Mouse (Mus musculus): ENCODE measurements around the gene Tmem117.

Tmem117 gene

DNA sequence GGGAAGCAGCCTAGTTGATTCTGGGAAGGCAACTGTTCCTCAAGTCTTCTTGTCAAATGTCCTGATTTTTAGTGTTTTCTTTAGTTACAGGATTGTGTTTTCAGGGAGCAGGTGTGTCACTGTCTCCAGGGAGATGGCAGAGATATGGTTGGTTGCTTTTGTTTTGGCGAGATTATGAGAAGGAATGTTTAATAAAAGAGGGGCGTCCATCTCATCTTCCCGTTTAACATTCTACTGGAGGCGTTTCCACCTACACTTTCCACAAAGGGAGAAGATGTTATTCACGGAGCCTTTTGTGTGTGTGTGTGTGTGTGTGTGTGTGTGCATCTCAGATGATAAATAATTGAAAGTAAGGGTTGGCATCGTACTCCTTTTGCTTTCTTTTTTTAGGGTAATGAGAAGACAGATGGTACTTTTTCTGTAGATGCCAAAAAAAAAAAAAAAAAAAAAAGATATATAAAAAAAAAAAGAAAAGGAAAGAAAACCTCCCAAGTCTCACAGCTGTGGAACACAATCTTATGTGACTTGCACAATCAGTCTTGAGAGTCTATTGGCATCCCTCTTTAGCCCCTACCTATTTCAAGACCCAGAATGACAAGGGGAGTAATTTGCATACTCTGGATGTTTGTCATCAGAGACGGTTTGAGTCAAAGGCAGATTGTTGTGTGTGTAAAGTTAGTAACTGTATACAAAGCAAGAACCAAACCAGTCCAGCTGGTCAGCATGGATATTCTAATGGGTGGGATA, 142.0 kb downstream of the Tmem117 start:
- no peak for DNase-seq (ENCODE audit: extremely low spot score)

DNA sequence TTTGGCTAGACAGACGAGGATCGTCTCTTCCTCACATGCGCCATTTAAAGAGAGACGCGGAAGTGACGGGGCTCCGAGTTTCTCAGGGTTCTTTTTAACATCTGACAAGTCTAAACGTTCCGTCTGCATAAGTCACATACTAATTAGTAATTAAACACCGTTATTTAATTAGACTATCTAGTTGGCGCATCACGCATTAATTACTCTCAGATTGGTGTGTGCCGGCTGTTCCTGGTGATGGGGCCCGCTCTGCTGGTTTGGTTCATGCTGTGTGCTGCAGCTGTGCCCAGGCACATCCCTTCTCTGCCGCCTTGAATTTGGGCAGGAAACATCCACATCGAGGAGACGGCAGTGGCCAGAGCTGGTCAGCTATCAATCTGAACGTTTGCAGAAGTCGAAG, 142.7 kb downstream of the Tmem117 start:
- DNase-seq (ENCODE audit: extremely low spot score): no peak

GRCm38 (mm10) chr15:94776119-94777069, 147.4 kb downstream of the Tmem117 start:
- peak; percentile 27 for DNase-seq (ENCODE audit: extremely low spot score)

- DNase-seq (ENCODE audit: extremely low spot score): no peak
Measured at GRCm38 (mm10) chr15:94781556-94781955, 152.5 kb downstream of the Tmem117 start.

- DNase-seq (ENCODE audit: extremely low spot score): no peak
Measured at GRCm38 (mm10) chr15:94793455-94793854, 164.4 kb downstream of the Tmem117 start.

- DNase-seq (ENCODE audit: extremely low spot score): no peak
Measured at GRCm38 (mm10) chr15:94795484-94795883, 166.5 kb downstream of the Tmem117 start.

- no peak for DNase-seq (ENCODE audit: extremely low spot score)
Measured at GRCm38 (mm10) chr15:94798236-94798635, 169.2 kb downstream of the Tmem117 start.

GRCm38 (mm10) chr15:94801462-94801861, 172.4 kb downstream of the Tmem117 start:
- DNase-seq (ENCODE audit: extremely low spot score): no peak

DNA sequence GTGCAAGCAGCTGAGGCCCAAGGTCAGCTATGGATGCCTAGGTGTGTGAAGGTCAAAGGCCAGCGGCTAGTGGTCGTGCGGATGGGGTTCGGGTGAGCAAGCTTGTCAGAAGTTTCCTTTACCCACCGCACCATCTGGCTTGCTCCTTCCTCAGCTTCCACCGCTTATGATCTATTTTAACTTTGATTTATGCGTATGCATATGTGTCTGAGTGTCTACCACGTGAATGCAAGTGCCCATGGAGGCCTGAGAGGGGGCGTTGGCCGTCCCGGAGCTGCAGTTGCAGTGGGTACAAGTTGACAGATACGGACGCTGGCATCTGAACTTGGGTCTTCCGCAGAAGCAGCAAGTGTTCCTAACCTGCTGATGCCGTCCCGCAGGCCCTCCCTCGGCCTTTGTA, 173.8 kb downstream of the Tmem117 start:
- DNase-seq (ENCODE audit: extremely low spot score): no peak

DNA sequence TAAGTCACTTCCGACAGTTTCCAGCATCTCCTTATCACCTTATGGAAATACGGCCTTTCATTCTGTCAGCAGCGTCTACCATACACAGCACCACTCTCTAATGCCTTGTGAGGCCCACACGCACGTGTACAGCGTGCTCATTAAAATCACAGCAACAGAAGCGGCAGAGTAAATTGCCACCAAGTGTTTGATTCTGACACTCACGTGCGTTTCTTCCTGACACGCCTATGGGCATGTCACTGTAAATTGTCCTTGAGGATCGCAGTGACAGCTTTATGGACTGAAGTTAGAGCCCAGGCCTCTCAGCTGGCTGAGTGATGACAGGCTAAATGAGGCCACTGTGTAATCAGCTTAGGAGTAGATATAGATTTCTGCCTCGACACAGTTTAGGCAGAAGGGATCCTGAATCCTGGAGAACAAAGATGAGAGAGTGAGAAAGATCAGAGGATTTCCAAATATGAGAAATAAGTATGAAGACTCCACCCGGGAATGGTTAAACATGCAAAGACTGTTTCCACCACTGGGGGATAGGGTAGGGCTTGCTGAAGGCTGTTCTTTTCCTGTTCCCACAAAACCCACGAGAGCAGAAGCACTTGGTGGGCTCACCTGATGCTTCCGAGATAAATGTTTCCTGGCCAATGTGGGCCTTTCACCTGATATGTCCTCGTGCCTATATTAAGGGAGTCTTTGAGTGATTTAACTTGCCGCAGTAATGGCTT, 174.8 kb downstream of the Tmem117 start:
- no peak for DNase-seq (ENCODE audit: extremely low spot score)

- DNase-seq (ENCODE audit: extremely low spot score): no peak
Measured at GRCm38 (mm10) chr15:94806005-94806404, 177.0 kb downstream of the Tmem117 start.

DNA sequence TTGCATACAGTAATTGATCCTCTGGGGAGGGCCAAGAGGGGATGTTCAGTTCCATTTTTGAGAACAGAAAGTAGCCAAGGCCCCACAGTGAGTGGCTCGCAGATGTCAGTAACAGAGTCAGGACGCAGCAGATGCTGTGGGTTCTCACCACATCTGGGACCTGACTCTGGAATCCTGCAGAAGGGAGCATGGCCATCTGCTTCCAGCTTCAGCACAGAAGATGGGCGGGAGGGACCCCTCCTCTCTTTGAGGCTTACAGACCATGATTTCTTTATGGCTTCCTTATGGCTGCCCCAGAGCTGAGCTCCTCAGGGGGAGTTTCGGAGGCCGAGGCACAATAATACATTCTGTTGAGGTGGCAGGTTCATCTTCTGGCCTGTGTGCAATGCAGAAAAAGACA, 182.5 kb downstream of the Tmem117 start:
- DNase-seq (ENCODE audit: extremely low spot score): no peak

- DNase-seq (ENCODE audit: extremely low spot score): no peak
Measured at GRCm38 (mm10) chr15:94814213-94815100, 185.4 kb downstream of the Tmem117 start.

DNA sequence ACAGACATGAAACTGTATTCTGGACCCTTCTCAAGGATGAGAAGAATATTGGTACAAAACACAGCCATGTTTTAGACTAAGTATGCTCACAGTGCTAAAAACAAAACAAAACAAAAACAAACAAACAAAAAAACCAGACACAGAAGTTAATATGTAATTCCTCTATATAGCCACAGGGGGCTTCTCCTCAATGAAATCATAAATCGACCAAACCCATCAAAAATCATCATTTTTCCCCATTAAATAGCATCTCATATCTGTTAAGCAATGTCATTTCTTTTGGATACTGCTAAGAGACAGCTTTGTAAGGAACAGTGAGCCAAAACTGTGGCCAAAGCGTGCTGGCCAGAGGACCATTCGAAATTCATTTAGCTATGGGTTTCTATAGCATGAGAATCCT, 206.6 kb downstream of the Tmem117 start:
- no peak for DNase-seq (ENCODE audit: extremely low spot score)

DNA sequence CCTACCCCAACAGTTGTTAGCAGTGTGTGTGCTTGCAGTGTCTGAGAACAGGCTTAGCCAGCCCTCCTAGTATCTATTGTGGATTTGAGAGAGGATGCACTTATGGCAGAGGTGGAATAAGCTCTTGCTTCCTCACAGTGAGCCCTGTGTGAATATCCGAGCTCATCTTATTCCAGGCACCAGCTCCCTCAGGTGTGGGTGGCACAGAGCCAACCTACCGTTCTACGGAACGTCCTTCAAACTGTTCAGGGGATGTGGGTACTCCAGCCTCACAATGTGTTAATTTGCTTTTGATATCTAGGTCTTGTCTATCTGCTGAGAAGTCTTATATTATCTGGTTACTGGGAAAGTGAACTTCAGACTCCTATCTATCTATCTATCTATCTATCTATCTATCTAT, 209.6 kb downstream of the Tmem117 start:
- no peak for DNase-seq (ENCODE audit: extremely low spot score)

DNA sequence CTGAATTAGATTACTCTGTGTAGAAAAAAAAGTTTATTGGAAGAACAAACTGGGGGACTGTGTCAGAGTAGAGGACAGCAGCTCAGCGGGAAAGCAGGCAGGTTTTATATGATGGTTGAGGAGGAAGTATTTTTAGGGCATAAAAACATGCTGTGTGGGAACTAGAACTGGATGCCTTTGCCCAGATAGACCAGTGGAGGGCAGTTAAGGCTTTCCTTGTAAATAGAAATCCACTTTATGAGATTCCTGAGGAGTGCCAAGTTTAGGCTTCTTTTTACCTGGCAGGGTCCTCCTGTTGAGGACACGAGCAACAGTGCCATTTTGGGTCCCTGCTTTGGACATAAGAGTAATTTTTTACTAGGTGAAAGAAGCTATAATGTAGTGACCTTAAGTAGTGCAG, 218.5 kb downstream of the Tmem117 start:
- no peak for DNase-seq (ENCODE audit: extremely low spot score)

GRCm38 (mm10) chr15:94859641-94860040, 230.6 kb downstream of the Tmem117 start:
- DNase-seq (ENCODE audit: extremely low spot score): no peak

DNA sequence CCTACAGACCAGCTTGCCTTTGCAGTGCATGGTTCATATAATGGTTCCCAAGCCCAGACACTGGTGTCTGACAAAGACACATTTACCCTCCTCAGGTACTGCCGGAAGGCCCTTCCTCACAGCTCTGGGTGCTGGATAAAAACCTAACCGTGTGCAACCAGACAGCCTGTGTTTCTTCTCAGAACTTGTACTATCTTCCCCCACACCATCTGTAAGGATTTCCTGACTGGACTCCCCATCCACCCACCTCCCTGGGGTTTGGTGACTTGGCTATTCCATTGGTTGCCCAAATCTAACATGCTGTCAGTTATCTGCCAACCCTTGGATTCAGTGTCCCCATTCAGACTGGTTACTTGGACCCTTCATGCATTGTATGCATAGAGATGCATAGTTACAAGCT, 232.1 kb downstream of the Tmem117 start:
- no peak for DNase-seq (ENCODE audit: extremely low spot score)

GRCm38 (mm10) chr15:94864134-94864533, 235.1 kb downstream of the Tmem117 start:
- no peak for DNase-seq (ENCODE audit: extremely low spot score)

- no peak for DNase-seq (ENCODE audit: extremely low spot score)
Measured at GRCm38 (mm10) chr15:94868372-94868771, 239.3 kb downstream of the Tmem117 start.

- no peak for DNase-seq (ENCODE audit: extremely low spot score)
Measured at GRCm38 (mm10) chr15:94885026-94885425, 256.0 kb downstream of the Tmem117 start.

Measured in embryo, embryonic 9.5 days (tissue).